Mouse (Mus musculus): ENCODE measurements at regions not wholly inside any gene's neighbourhood (a gene's known extent, or its start where the extent isn't known, plus 50 kb on each side); places are given as distances from the start of the nearest gene placed in this dataset.

DNA sequence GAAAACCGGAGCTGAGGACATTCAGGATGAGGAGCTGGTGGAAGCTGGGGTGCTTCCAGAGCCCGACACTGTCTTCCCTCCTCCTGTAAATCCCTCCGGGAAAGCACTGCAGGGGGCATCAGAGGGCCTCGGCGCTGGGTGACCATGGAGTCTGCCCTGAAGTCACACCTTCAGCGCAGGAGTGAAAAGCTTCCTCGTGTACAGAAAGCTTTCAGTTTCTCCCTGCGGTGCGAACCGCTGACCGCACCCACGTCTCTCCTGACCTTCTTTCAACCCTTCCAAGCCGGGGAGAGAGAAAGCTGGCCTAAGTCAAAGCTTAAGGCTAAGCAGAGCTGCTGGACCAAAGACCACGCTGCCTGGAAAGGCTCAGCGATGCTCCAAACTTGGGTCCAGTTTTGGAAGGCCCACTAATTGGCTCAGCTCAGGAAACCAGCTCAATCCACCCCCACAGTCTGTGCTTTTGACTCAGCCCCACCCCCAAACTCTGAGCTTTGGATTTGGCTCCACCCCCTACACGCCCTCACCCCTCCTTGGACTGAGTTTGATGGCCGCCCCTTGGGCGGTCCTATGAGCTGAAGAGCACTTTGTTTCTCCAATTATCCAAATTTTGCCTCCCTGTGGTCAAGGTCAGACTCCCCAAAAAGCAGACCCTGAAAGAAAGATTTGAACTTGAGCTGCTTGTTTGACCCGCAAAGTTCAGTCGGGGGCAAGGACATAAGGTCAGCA is 97.0 kb upstream of the Rpl38 start:
- 41% methylated on average over 20 of the region's 20 CpGs for WGBS
- H3K27me3 ChIP-seq, result peaks cover 11% of the 10 kb centered on the region; the same call in 1 of the 2 replicates
- ATAC-seq (ENCODE audit: low FRiP score), result no peak
- no peaks in the 10 kb centered on the region for H3K36me3 ChIP-seq
- no peak overlapping the region for H3K27ac ChIP-seq
- peaks cover 19% of the 10 kb centered on the region; the same call in 1 of the 2 replicates for H3K9me3 ChIP-seq (replicated peaks)
- no peak overlapping the region for H3K4me2 ChIP-seq (replicated peaks)
- H3K9ac ChIP-seq, result no peak overlapping the region
- H3K4me3 ChIP-seq, result no peak overlapping the region
- H3K4me1 ChIP-seq, result peaks cover 23% of the 10 kb centered on the region

DNA sequence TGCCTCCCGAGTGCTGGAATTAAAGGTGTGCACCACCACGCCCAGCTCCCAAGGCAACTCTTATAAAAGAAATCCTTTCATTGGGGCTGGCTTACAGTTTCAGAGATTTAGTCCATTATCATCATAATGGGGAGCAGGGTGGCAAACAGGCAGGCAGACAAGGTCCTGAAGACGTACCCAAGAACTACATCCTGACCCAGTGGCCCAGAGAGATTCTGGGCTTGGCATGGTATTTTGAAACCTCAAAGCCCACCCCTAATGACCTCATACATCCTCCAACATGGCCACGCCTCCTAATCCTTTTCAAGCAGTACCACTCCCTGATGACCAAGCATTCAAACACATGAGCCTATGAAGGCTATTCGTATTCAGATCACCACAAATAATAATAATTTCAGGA is 98.2 kb upstream of the Rpl38 start:
- no peak overlapping the region for H3K9ac ChIP-seq
- no peaks in the 10 kb centered on the region for H3K36me3 ChIP-seq
- no peak overlapping the region for H3K4me3 ChIP-seq
- ATAC-seq (ENCODE audit: low FRiP score), result no peak
- H3K4me2 ChIP-seq (replicated peaks), result no peak overlapping the region
- WGBS, result 92% methylated on average over 5 of the region's 5 CpGs
- peaks cover 23% of the 10 kb centered on the region for H3K4me1 ChIP-seq
- no peak overlapping the region for H3K27ac ChIP-seq
- H3K27me3 ChIP-seq, result peaks cover 11% of the 10 kb centered on the region; the same call in 1 of the 2 replicates
- H3K9me3 ChIP-seq (replicated peaks), result peaks cover 9% of the 10 kb centered on the region; the same call in 1 of the 2 replicates

DNA sequence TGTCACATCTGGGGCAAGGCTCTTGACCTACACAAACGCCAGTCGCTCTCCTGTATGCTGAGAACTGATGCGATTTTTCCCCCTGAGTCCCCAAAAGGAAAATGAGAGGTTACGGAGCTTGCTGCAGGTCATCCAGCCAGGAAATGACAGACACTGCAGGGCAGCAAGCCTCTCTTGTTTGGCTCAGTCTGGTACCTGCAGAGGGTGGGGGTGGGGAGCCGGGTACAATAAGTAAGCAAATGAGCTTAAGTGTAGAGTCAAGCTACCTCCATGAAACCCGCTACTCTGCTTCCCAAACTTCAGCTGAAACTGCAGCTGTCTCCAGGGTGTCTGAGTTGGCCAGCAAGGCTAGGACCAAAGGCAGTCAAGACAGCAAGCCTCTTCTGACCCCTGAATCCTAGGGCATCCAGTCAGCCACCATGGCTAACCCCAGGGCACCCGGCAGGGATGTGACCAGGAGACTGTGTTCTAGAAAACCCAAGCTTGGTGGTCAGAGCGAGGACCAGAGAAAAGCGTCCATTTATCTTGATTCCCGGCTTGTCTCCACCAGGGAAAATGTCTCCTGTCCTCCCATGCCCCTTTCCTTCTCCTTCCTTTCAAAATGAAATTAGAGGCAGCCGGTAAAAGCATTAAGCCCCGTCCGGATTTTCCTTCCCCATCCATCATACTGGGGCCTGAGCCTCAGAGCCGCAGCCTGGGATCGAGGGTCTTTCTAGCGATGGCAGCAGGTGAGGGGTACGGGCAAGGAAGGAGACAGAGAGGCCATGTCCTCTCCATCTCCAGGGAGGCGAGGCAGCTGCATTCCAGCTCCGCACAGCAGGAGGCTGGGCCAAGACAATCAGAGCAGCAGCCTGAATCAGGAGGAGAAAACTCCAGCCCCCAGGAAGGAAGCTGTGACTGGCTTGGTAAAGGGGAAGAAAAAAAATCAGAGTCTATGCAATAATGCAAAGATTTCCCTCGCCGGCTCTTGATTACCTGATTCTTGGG is 100.2 kb upstream of the Rpl38 start:
- H3K36me3 ChIP-seq, result no peaks in the 10 kb centered on the region
- no peak overlapping the region for H3K9ac ChIP-seq
- H3K9me3 ChIP-seq (replicated peaks), result no peaks in the 10 kb centered on the region
- H3K4me1 ChIP-seq, result peaks cover 24% of the 10 kb centered on the region
- H3K4me3 ChIP-seq, result no peak overlapping the region
- peaks cover 11% of the 10 kb centered on the region; the same call in 1 of the 2 replicates for H3K27me3 ChIP-seq
- peak overlapping the region; percentile 34 for H3K4me2 ChIP-seq (replicated peaks)
- 0 out of 2 replicates have a peak, but pooled peaks have one; percentile 46 for ATAC-seq (ENCODE audit: low FRiP score)
- H3K27ac ChIP-seq, result peak overlapping the region; percentile 66
- WGBS, result 4% methylated on average over 21 of the region's 21 CpGs

DNA sequence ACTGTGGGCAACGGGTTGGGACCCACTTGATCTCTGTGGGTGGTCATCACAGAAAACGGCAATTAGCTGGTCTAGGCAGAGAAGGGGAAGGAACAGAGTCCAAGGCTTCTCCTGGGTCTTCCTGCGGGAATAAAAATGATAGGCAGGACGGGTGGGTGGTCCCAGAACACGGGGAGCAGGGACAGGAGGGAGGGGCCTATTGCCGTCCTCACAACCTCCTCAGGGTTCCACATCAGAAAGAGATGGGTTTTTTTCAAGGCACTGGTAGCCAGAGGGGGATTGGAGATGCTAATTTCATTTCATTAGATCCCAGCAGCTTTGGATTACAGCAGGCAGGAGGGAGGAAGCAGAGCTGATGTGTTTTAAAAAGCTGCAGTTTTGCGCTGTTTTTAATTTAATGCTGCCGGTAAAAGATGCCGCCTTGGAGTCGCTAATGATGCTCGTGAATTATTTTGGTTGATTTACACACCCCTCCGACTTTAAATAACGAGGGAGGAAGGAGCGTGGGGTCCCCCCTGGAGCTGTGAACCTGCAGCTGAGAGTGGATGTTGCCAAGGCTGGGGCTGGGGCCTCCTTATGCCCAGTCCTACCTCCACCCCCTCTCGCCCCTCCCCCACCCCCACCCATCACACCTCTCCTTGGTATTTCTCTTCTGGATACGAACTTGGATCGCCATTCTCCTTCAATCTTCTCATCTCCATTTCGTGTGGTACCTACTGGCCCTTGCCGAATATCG is 101.1 kb upstream of the Rpl38 start:
- H3K9me3 ChIP-seq (replicated peaks), result no peaks in the 10 kb centered on the region
- peak overlapping the region; percentile 34 for H3K4me2 ChIP-seq (replicated peaks)
- ATAC-seq (ENCODE audit: low FRiP score), result peak; percentile 26; the same call in 1 of the 2 replicates
- H3K4me1 ChIP-seq, result peaks cover 27% of the 10 kb centered on the region
- H3K27me3 ChIP-seq, result peaks cover 11% of the 10 kb centered on the region; the same call in 1 of the 2 replicates
- peak overlapping the region; percentile 66 for H3K27ac ChIP-seq
- no peak overlapping the region for H3K9ac ChIP-seq
- WGBS, result 7% methylated on average over 20 of the region's 20 CpGs
- no peak overlapping the region for H3K4me3 ChIP-seq
- no peaks in the 10 kb centered on the region for H3K36me3 ChIP-seq

DNA sequence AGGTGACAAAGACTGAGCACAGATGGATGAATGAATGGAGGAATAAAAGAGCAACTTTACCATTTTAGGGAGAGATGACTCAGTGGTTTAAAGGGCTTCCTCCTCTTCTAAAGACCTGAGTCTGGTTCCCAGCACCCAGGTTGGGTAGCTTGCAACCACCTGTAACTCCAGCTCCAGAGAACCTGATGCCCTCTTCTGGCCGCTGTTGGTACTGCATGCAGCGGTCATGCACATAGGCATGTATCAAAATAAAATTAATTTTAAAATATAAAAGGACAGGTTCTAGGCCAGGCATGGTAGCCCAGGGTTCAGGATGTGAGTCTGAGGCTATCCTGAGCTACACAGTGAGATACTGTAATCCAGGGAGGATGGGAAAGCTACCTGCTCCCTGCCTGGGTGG is 103.4 kb upstream of the Rpl38 start:
- Histone ChIP-seq H3K4me3 (no peak overlapping the region), H3K36me3 (no peaks in the 10 kb centered on the region), H3K27me3 (0 out of 2 replicates have a peak, but pooled peaks cover 7% of the 10 kb centered on the region), H3K9ac (no peak overlapping the region), H3K4me1 (peaks cover 32% of the 10 kb centered on the region), H3K9me3 (replicated peaks) (no peaks in the 10 kb centered on the region), H3K4me2 (replicated peaks) (no peak overlapping the region), H3K27ac (no peak overlapping the region)
- WGBS, result 98% methylated on average over 2 of the region's 2 CpGs
- ATAC-seq (ENCODE audit: low FRiP score), result no peak

DNA sequence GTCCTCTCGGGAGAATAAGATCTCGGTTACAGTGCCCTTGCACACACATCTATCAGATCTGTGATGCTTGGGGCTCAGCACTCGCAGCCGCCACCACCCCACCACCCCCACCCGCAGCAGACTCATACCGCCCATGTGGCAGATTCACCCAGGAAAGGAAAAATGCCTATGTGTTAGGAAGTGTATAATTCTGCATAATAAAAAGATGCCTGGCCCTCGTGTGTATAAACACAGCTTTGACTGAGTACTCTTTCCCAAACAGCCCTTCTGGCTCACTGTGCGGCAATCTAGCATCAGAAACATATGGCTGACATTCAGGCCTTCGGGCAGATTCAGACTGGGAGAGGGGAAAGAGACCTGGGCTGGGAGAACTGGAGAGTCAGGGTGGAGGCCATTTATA is 105.2 kb upstream of the Rpl38 start:
- H3K36me3 ChIP-seq, result no peaks in the 10 kb centered on the region
- peaks cover 14% of the 10 kb centered on the region; the same call in 1 of the 2 replicates for H3K27me3 ChIP-seq
- H3K27ac ChIP-seq, result no peak overlapping the region; the same call in 1 of the 2 replicates
- ATAC-seq (ENCODE audit: low FRiP score), result no peak
- WGBS, result 84% methylated on average over 9 of the region's 9 CpGs
- no peaks in the 10 kb centered on the region for H3K9me3 ChIP-seq (replicated peaks)
- no peak overlapping the region for H3K4me2 ChIP-seq (replicated peaks)
- H3K4me1 ChIP-seq, result peaks cover 28% of the 10 kb centered on the region
- no peak overlapping the region for H3K9ac ChIP-seq
- no peak overlapping the region for H3K4me3 ChIP-seq

DNA sequence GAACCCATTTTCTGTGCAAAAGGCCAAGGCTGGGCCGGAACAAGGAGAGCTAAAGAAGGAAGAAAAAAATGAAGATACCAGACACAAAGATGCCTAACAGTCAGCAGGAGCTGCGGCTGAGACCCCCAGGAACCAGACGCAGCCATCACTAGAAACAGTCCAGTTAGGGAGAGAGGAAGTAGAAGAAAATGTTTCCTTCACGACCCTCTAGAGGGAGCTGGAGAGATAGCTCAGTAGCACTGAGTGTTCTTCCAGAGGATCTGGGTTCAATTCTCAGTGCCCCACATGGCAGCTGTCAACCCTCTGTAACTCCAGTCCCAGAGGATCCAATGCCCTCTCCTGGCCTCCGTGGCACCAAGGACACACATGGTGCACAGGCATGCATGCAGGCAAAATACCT is 113.7 kb upstream of the Rpl38 start:
- no peak overlapping the region for H3K4me3 ChIP-seq
- H3K27ac ChIP-seq, result no peak overlapping the region
- ATAC-seq (ENCODE audit: low FRiP score), result no peak
- 62% methylated on average over 5 of the region's 5 CpGs for WGBS
- no peak overlapping the region for H3K4me2 ChIP-seq (replicated peaks)
- H3K4me1 ChIP-seq, result peaks cover 8% of the 10 kb centered on the region; the same call in 1 of the 2 replicates
- peaks cover 7% of the 10 kb centered on the region; the same call in 1 of the 2 replicates for H3K27me3 ChIP-seq
- no peaks in the 10 kb centered on the region for H3K36me3 ChIP-seq
- H3K9me3 ChIP-seq (replicated peaks), result no peaks in the 10 kb centered on the region
- H3K9ac ChIP-seq, result no peak overlapping the region

DNA sequence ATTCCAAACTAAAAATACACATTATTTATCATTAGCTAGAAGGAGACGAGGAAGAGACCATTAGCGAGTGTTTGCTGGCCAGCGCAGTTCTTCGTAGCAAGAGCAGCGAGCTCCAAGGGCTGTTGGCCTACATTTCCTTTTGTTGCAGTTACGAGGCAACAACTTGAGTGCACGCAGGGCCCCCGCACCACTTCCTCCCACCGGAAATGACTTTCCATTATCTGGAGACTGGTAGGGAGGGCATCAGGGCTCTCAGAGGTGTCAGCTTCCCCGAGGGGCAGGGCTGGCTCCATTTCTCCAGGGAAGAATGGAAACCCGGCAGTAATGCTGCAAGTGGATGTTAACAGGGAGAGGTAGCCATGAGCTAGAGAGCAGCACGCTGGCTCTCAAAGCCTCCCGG is 114.3 kb upstream of the Rpl38 start:
- Histone ChIP-seq H3K4me2 (replicated peaks) (no peak overlapping the region), H3K9ac (no peak overlapping the region), H3K9me3 (replicated peaks) (no peaks in the 10 kb centered on the region), H3K27ac (no peak overlapping the region), H3K4me3 (no peak overlapping the region), H3K36me3 (no peaks in the 10 kb centered on the region), H3K4me1 (peaks cover 9% of the 10 kb centered on the region), H3K27me3 (0 out of 2 replicates have a peak, but pooled peaks cover 2% of the 10 kb centered on the region)
- ATAC-seq (ENCODE audit: low FRiP score), result no peak
- 53% methylated on average over 13 of the region's 13 CpGs for WGBS

DNA sequence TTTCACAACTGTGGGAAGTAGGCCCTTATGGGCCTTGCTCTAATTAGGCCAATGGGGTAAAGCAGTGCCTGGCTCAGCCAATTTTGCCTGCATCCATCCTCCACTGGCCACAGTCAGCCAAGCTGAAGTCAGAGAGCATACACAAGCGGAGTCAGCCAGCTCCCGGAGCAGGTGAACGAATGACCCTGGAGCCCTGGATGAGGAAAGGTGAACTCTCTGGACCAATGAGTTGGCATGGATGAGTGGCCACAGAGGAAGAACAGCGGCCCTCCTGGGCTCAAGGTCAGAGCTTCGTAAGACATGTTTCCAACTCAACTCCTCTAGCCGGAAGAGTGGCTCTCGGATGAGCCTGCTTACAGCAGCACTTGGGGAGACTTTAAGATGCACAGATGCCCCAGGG is 116.1 kb upstream of the Rpl38 start:
- Histone ChIP-seq H3K27ac (no peak overlapping the region), H3K4me1 (peaks cover 9% of the 10 kb centered on the region), H3K27me3 (no peaks in the 10 kb centered on the region), H3K4me2 (replicated peaks) (no peak overlapping the region), H3K4me3 (no peak overlapping the region), H3K36me3 (no peaks in the 10 kb centered on the region), H3K9ac (no peak overlapping the region), H3K9me3 (replicated peaks) (no peaks in the 10 kb centered on the region)
- ATAC-seq (ENCODE audit: low FRiP score), result no peak
- WGBS, result 91% methylated on average over 7 of the region's 7 CpGs

DNA sequence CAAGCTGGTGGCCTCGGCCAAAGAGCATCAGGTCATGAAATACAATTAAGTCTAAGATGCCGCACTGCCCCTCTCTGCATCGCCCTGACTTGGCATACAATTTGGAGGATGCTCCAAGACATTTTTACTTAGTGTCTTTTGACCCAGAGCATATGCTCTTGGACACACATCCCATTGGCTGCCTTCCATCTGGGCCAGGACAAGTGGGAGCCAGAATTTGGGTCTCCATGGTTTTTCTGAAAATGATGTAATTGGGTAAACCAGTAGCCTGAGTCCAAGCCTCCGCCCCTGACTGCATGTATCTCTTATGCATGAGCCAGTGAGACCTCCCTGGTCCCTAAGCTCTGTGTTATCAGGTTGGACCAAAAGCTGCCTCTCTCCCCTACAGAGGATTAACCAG is 117.1 kb upstream of the Rpl38 start:
- peaks cover 9% of the 10 kb centered on the region for H3K4me1 ChIP-seq
- no peak overlapping the region for H3K4me2 ChIP-seq (replicated peaks)
- H3K9ac ChIP-seq, result no peak overlapping the region
- no peak overlapping the region for H3K4me3 ChIP-seq
- H3K9me3 ChIP-seq (replicated peaks), result no peaks in the 10 kb centered on the region
- no peak overlapping the region for H3K27ac ChIP-seq
- H3K27me3 ChIP-seq, result no peaks in the 10 kb centered on the region
- no peak for ATAC-seq (ENCODE audit: low FRiP score)
- no peaks in the 10 kb centered on the region for H3K36me3 ChIP-seq
- 88% methylated on average over 4 of the region's 4 CpGs for WGBS

DNA sequence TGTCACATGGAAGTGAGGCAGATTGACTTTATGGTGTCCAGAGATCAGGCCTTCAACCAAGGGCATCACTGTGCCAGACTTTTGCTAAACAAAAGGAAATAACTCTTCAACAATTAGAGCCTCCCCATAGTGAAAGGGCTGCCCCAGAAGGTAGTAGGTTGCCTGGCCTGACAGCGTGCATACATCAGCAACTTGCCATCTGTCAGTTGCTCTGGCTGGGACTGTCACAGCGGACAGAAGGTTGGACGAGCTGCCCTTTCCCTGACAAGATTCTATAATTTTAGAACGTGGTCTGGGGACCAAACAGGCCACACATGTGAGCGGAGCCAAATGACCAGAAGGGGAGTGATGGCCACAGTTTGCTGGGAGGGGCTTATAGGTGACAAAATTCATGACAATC is 119.7 kb upstream of the Rpl38 start:
- H3K4me3 ChIP-seq, result no peak overlapping the region
- no peak overlapping the region for H3K9ac ChIP-seq
- no peak overlapping the region for H3K27ac ChIP-seq
- no peak overlapping the region for H3K4me2 ChIP-seq (replicated peaks)
- peaks cover 14% of the 10 kb centered on the region for H3K4me1 ChIP-seq
- H3K36me3 ChIP-seq, result no peaks in the 10 kb centered on the region
- no peaks in the 10 kb centered on the region for H3K9me3 ChIP-seq (replicated peaks)
- no peaks in the 10 kb centered on the region for H3K27me3 ChIP-seq
- WGBS, result 58% methylated on average over 5 of the region's 5 CpGs
- no peak for ATAC-seq (ENCODE audit: low FRiP score)

DNA sequence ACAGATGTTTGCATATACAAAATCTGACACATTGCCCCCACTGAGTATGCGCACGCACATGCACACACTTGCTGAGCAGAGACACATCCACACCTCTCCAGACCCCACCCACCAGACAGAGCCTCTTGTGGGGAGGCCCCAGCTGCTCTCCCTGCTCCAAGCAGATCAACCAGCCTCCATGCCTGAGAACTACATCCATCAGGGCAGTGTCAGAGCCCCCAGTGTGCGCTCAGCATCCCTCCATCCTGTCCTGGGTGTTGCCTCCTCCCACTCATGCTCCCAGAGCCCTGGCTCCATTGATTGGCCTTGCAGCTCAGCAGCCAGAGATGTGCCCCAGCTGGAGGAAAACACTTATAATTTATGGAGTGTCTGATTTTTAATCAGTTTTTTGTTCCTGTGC is 124.1 kb upstream of the Rpl38 start:
- no peaks in the 10 kb centered on the region for H3K27me3 ChIP-seq
- H3K36me3 ChIP-seq, result no peaks in the 10 kb centered on the region
- no peak overlapping the region for H3K9ac ChIP-seq
- H3K4me3 ChIP-seq, result no peak overlapping the region
- ATAC-seq (ENCODE audit: low FRiP score), result peak; percentile 85
- 0 out of 2 replicates have a peak, but pooled peaks cover 3% of the 10 kb centered on the region for H3K9me3 ChIP-seq (replicated peaks)
- peak overlapping the region; percentile 74 for H3K27ac ChIP-seq
- peaks cover 23% of the 10 kb centered on the region for H3K4me1 ChIP-seq
- WGBS, result 46% methylated on average over 3 of the region's 3 CpGs
- H3K4me2 ChIP-seq (replicated peaks), result no peak overlapping the region
